Mouse (Mus musculus) cerebral cortex, adult 2 months (tissue): ENCODE results near the gene Phc2.

Experiments
- WGBS: fragments of 180-500 bp; shearing (Covaris S2); methylation state at CpG from one replicate; pipeline ENCODE4 v1.1.7; 2018; 5-methylcytosine and 5-hydroxymethylcytosine counted together

Gene Phc2

GRCm38 (mm10) chr4:128654505-128655381 lies at the start of gene Phc2:
Gene Phc2 (plus strand): TSS chr4:128654702.
- under 1% methylated on average over 85 of the region's 85 CpGs for WGBS

- 59% methylated on average over 7 of the region's 7 CpGs for WGBS
Measured at GRCm38 (mm10) chr4:128606586-128606985, 47.9 kb upstream of the Phc2 start.

GRCm38 (mm10) chr4:128607661-128608060 lies 46.8 kb upstream of the Phc2 start:
- 44% methylated on average over 11 of the region's 11 CpGs for WGBS

GRCm38 (mm10) chr4:128609276-128609924 lies 45.1 kb upstream of the Phc2 start:
- WGBS: 6% methylated on average over 24 of the region's 27 CpGs

GRCm38 (mm10) chr4:128609925-128610402 lies 44.5 kb upstream of the Phc2 start, which contains the start of gene Zscan20:
Gene Zscan20 (minus strand): TSS chr4:128610098.
- WGBS: under 1% methylated on average over 24 of the region's 24 CpGs

- 23% methylated on average over 10 of the region's 10 CpGs for WGBS
Measured at GRCm38 (mm10) chr4:128610706-128611105, 43.8 kb upstream of the Phc2 start.

- WGBS: 76% methylated on average over 3 of the region's 3 CpGs
Measured at GRCm38 (mm10) chr4:128611726-128612125, 42.8 kb upstream of the Phc2 start.

GRCm38 (mm10) chr4:128613326-128613725 lies 41.2 kb upstream of the Phc2 start:
- WGBS: 16% methylated on average over 8 of the region's 8 CpGs

GRCm38 (mm10) chr4:128615761-128616160 lies 38.7 kb upstream of the Phc2 start:
- 77% methylated on average over 14 of the region's 14 CpGs for WGBS

GRCm38 (mm10) chr4:128617363-128618120 lies 37.0 kb upstream of the Phc2 start:
- 67% methylated on average over 17 of the region's 17 CpGs for WGBS

- WGBS: 68% methylated on average over 15 of the region's 15 CpGs
Measured at GRCm38 (mm10) chr4:128618246-128618911, 36.1 kb upstream of the Phc2 start, which contains the start of gene Tlr12. Gene Tlr12 (minus strand): TSS chr4:128618619.

GRCm38 (mm10) chr4:128618963-128619362 lies 35.5 kb upstream of the Phc2 start:
- 57% methylated on average over 2 of the region's 2 CpGs for WGBS

GRCm38 (mm10) chr4:128620572-128620971 lies 33.9 kb upstream of the Phc2 start:
- 95% methylated on average over 6 of the region's 6 CpGs for WGBS

- 90% methylated on average over 8 of the region's 8 CpGs for WGBS
Measured at GRCm38 (mm10) chr4:128621109-128621508, 33.4 kb upstream of the Phc2 start.

- WGBS: 36% methylated on average over 7 of the region's 7 CpGs
Measured at GRCm38 (mm10) chr4:128635451-128635850, 19.1 kb upstream of the Phc2 start.

- WGBS: 59% methylated on average over 10 of the region's 10 CpGs
Measured at GRCm38 (mm10) chr4:128635894-128636585, 18.5 kb upstream of the Phc2 start.

- WGBS: 72% methylated on average over 11 of the region's 11 CpGs
Measured at GRCm38 (mm10) chr4:128637250-128637649, 17.3 kb upstream of the Phc2 start.

- 76% methylated on average over 18 of the region's 18 CpGs for WGBS
Measured at GRCm38 (mm10) chr4:128638265-128638923, 16.1 kb upstream of the Phc2 start.

GRCm38 (mm10) chr4:128641766-128642717 lies 12.5 kb upstream of the Phc2 start:
- 79% methylated on average over 23 of the region's 23 CpGs for WGBS
